ENCODE assay signal across 17 mouse cellular contexts in genomic region chr5:147043240-147043844, GRCm38 (mm10). TPM values are rescaled to one million over a fixed set of nuclear protein-coding genes. Genes with fewer than 3 reads are reported as not detected.
DNase-seq lines count a peak whose midpoint lies in the region; ATAC-seq and TF ChIP-seq lines count a peak whose summit lies in the region.
"Had no signal": no experiment of that assay in that cellular context is flagged by ENCODE, and none has a peak within 500 bp of the region (broad histone marks: within the 10 kb centered on the region; RNA-seq: fewer than 3 reads in every experiment).

No protein-coding gene starts in this region.

- no peak for DNase-seq in frontal cortex, postnatal 10 days (ENCODE audit: low spot score in 2 of 2)
- DNase-seq in kidney, postnatal 10 days = no peak
- DNase-seq in brain, embryonic 14.5 days (ENCODE audit: low read depth) = peak; percentile 24
- no peak for DNase-seq in thymus, adult 18-20 months
- DNase-seq: cerebellum, postnatal 14 days; heart, postnatal 14 days; left cerebral cortex, postnatal 4 days; liver; thymus, postnatal 36 days had no signal

- no peak overlapping the region for H3K4me3 ChIP-seq in kidney, embryonic 16.5 days (ENCODE audit: low read length)
- H3K4me3 ChIP-seq in midbrain, embryonic 15.5 days = no peak overlapping the region
- no peak overlapping the region for H3K4me3 ChIP-seq in midbrain, embryonic 13.5 days (replicated peaks)
- H3K4me3 ChIP-seq: embryonic facial prominence, embryonic 13.5 days; heart, embryonic 12.5 days; hindbrain, embryonic 15.5 days had no signal

- H3K4me1 ChIP-seq in kidney, embryonic 16.5 days (ENCODE audit: insufficient read depth, low read length) = peaks cover 31% of the 10 kb centered on the region
- H3K4me1 ChIP-seq in midbrain, embryonic 15.5 days = peaks cover 15% of the 10 kb centered on the region
- peaks cover 24% of the 10 kb centered on the region for H3K4me1 ChIP-seq in midbrain, embryonic 13.5 days (replicated peaks)

- 34% methylated on average over 15 of the region's 15 CpGs for WGBS in kidney, embryonic 16.5 days
- WGBS in midbrain, embryonic 15.5 days = 68% methylated on average over 15 of the region's 15 CpGs
- 69% methylated on average over 15 of the region's 15 CpGs for WGBS in midbrain, embryonic 13.5 days

- no peaks in the 10 kb centered on the region for H3K27me3 ChIP-seq in kidney, embryonic 16.5 days (ENCODE audit: insufficient read depth, low read length)
- H3K27me3 ChIP-seq in midbrain, embryonic 15.5 days (replicated peaks) = no peaks in the 10 kb centered on the region
- no peaks in the 10 kb centered on the region for H3K27me3 ChIP-seq in midbrain, embryonic 13.5 days
- H3K27me3 ChIP-seq: embryonic facial prominence, embryonic 13.5 days; heart, embryonic 12.5 days; hindbrain, embryonic 15.5 days had no signal

- peak overlapping the region; percentile 9; the same call in 1 of the 2 replicates for H3K4me2 ChIP-seq in kidney, embryonic 16.5 days (replicated peaks; ENCODE audit: low read depth, low read length)
- no peak overlapping the region for H3K4me2 ChIP-seq in midbrain, embryonic 15.5 days
- no peak overlapping the region for H3K4me2 ChIP-seq in midbrain, embryonic 13.5 days (replicated peaks)
- H3K4me2 ChIP-seq: embryonic facial prominence, embryonic 13.5 days; heart, embryonic 12.5 days; hindbrain, embryonic 15.5 days had no signal

- H3K9me3 ChIP-seq in kidney, embryonic 16.5 days (ENCODE audit: low read length) = no peaks in the 10 kb centered on the region
- H3K9me3 ChIP-seq in midbrain, embryonic 15.5 days = no peaks in the 10 kb centered on the region
- no peaks in the 10 kb centered on the region for H3K9me3 ChIP-seq in midbrain, embryonic 13.5 days
- H3K9me3 ChIP-seq: embryonic facial prominence, embryonic 13.5 days; heart, embryonic 12.5 days; hindbrain, embryonic 15.5 days had no signal

- no peak overlapping the region for H3K9ac ChIP-seq in kidney, embryonic 16.5 days (replicated peaks; ENCODE audit: low read length)
- H3K9ac ChIP-seq in midbrain, embryonic 15.5 days = no peak overlapping the region
- H3K9ac ChIP-seq in midbrain, embryonic 13.5 days (replicated peaks) = no peak overlapping the region
- H3K9ac ChIP-seq: embryonic facial prominence, embryonic 13.5 days; heart, embryonic 12.5 days; hindbrain, embryonic 15.5 days had no signal

- no peak for TF ChIP-seq CTCF in brain, embryonic 14.5 days (IDR thresholded peaks at IDR 0.05; ENCODE audit: borderline replicate concordance, extremely low read depth, insufficient read depth, insufficient read length)

- H3K27ac ChIP-seq in kidney, embryonic 16.5 days (ENCODE audit: low read length) = no peak overlapping the region
- 0 out of 2 replicates have a peak overlapping the region, but pooled peaks have one; percentile 21 for H3K27ac ChIP-seq in midbrain, embryonic 15.5 days
- no peak overlapping the region for H3K27ac ChIP-seq in midbrain, embryonic 13.5 days
- H3K27ac ChIP-seq: embryonic facial prominence, embryonic 13.5 days; hindbrain, embryonic 15.5 days had no signal

- H3K36me3 ChIP-seq in kidney, embryonic 16.5 days (ENCODE audit: insufficient read depth, low read length) = peaks cover 14% of the 10 kb centered on the region
- no peaks in the 10 kb centered on the region for H3K36me3 ChIP-seq in midbrain, embryonic 15.5 days (replicated peaks)
- H3K36me3 ChIP-seq in midbrain, embryonic 13.5 days = no peaks in the 10 kb centered on the region
- H3K36me3 ChIP-seq: hindbrain, embryonic 15.5 days had no signal

- TF ChIP-seq POLR2A in brain, embryonic 14.5 days (IDR thresholded peaks at IDR 0.05; ENCODE audit: borderline replicate concordance, extremely low read depth, insufficient read depth, insufficient read length, poor library complexity, severe bottlenecking) = no peak

- ATAC-seq in frontal cortex, adult (ENCODE audit: low TSS enrichment) = peak; percentile 87
- peak; percentile 60 for ATAC-seq in kidney, embryonic 16.5 days (ENCODE audit: low FRiP score, low TSS enrichment)
- ATAC-seq in midbrain, embryonic 15.5 days (replicated peaks) = no peak
- ATAC-seq in midbrain, embryonic 13.5 days = no peak
- ATAC-seq: intestine, postnatal 0 days had no signal

RNA-seq across cellular contexts. Expression of gene Lnx2, which starts 33.0 kb away (rescaled TPM):
- polyA plus RNA-seq in kidney, embryonic 16.5 days (2015; fragmentation: Nextera tagmentation; extraction: Ambion mirVana) = 16.0 and 17.9 TPM in 2 replicates
- polyA plus RNA-seq in midbrain, embryonic 15.5 days (2015; fragmentation: Nextera tagmentation; extraction: Ambion mirVana) = 3.9 and 4.0 TPM in 2 replicates
- polyA plus RNA-seq in midbrain, embryonic 13.5 days (2015; fragmentation: Nextera tagmentation; extraction: Ambion mirVana) = 4.1 and 4.4 TPM in 2 replicates
- polyA plus RNA-seq in brain, embryonic 14.5 days (2012; rRNA removed) = 7.1 and 10.1 TPM in 2 replicates

RNA-seq across cellular contexts. Expression of gene Polr1d, which starts 33.5 kb away (rescaled TPM):
- 137 and 142 TPM in 2 replicates for polyA plus RNA-seq in kidney, embryonic 16.5 days (2015; fragmentation: Nextera tagmentation; extraction: Ambion mirVana)
- polyA plus RNA-seq in midbrain, embryonic 15.5 days (2015; fragmentation: Nextera tagmentation; extraction: Ambion mirVana) = 95.6 and 96.5 TPM in 2 replicates
- polyA plus RNA-seq in midbrain, embryonic 13.5 days (2015; fragmentation: Nextera tagmentation; extraction: Ambion mirVana) = 101 and 103 TPM in 2 replicates
- polyA plus RNA-seq in brain, embryonic 14.5 days (2012; rRNA removed) = 82.3 and 93.6 TPM in 2 replicates

Comparison
In these comparisons a context has a peak if more than half of its experiments do, and no peak if none do; other contexts are left out.
1. ATAC-seq: peak in frontal cortex, adult (single experiment) and kidney, embryonic 16.5 days (single experiment); none in midbrain, embryonic 15.5 days (single experiment) and midbrain, embryonic 13.5 days (single experiment).